Mouse (Mus musculus): ENCODE results near the gene Itpa. TPM values are rescaled to one million over a fixed set of nuclear protein-coding genes. Genes with fewer than 3 reads are reported as not detected.
"Not testable (repeated sequence)": the region's sequence is repeated elsewhere in the genome, so short reads cannot be mapped to it uniquely, and the experiment has no call there.

Itpa gene
- total RNA-seq (2017), result 21.7 and 23.4 TPM in 2 replicates

GRCm38 (mm10) chr2:130667559-130667958 is at the start of gene Itpa:
Gene Itpa (plus strand): TSS chr2:130667610.
- ATAC-seq (ENCODE audit: extremely low read depth, insufficient number of reproducible peaks, low FRiP score, poor library complexity, severe bottlenecking), result peak; percentile 90

DNA sequence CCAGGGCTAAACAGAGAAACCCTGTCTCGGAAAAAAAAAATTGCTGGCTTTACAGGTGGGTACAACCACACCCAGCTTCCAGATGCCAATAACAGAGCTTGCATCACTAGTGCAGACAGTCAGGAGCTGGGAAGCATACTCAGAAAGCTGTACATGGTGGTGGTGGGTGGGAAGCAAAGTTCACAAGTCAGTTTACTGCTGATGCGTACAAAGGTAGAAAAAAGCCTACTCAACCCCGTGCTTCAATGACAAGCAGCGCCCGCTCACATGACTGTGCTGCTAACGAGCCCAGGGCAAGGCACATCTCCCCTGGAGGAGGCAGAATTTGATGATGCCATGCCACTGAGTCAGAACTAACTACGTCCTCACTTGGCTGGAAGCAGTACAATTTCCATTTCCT is 48.4 kb upstream of the Itpa start:
- no peak for ATAC-seq (ENCODE audit: extremely low read depth, insufficient number of reproducible peaks, low FRiP score, poor library complexity, severe bottlenecking)

DNA sequence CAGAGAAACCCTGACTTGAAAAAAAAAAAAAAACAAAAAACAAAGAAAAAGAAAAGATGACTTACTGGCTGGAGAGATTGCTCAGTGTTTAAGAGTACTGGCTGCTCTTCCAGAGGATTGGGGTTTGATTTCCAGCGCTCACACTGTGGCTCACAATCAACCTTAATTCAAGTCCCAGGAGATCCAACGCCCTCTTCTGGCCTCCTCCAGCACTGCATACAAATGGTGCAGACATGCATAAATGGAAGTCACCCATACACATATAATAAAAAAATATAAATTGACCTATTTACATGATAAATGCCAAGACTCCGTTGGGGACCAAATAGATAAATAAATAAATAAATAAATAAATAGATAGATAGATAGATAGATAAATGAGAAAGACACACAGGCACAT is 39.0 kb upstream of the Itpa start:
- no peak for ATAC-seq (ENCODE audit: extremely low read depth, insufficient number of reproducible peaks, low FRiP score, poor library complexity, severe bottlenecking)

DNA sequence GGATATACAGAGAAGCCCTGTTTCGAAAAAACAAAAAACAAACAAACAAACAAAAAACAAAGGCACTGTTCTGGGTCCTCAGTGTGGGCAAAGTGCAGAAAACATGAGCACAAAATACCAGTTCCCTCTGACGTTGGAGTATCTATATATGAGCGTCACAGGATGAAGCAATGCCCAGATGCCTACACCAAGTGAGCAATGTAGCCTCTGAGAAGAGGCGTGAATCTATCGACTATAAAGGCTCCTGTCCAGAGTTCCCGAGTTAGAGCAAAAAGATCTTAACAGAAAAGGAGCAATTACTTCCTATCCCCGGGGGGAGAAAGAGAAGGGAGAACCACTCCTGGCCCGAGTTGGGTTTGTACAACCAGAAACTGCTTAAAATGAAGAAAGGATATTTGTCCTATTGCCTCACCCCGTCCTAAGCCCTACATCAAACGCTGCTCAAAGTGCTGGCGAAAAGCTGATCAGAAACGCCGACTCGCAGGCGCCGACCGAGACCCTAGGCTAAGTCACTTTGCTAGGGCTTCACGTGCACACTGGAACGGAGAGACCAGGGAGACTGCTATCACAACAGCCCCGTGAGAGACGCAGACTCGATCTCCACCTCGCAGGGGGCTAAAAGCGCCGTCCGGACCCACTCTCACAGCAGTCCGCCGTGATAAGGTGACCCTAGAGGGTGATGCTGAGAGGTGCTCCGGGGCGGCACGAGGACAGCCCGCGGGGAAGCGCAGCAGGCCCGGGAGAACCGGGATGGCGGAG is 38.2 kb upstream of the Itpa start:
- ATAC-seq (ENCODE audit: extremely low read depth, insufficient number of reproducible peaks, low FRiP score, poor library complexity, severe bottlenecking), result no peak

GRCm38 (mm10) chr2:130629839-130630203 is 37.6 kb upstream of the Itpa start, which contains the start of the genes Fastkd5 and Ubox5:
Gene Fastkd5 (minus strand): TSS chr2:130630027.
Gene Ubox5 (minus strand): TSS chr2:130630038.
- ATAC-seq (ENCODE audit: extremely low read depth, insufficient number of reproducible peaks, low FRiP score, poor library complexity, severe bottlenecking), result peak; percentile 80

DNA sequence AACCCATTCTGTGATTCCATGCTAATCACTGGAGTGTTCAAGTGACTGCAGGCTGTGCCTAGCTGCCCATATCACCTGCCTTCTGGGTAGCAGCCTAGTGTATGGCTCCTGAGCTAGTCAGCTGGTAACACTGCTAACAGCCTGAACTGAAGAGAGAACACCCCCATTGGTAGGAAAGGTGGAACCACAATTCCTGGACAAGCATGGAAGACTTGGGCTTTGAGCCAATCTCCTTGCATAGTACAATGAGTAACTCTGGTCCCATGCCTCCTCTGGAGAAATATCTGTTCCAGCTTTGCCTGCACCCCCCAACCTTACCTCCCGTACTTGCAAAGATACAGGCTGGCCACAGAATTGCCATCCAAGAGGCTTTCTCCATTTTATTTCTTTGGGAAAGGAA is 35.0 kb upstream of the Itpa start:
- ATAC-seq (ENCODE audit: extremely low read depth, insufficient number of reproducible peaks, low FRiP score, poor library complexity, severe bottlenecking), result no peak

GRCm38 (mm10) chr2:130632887-130633675 is 34.3 kb upstream of the Itpa start:
- ATAC-seq (ENCODE audit: extremely low read depth, insufficient number of reproducible peaks, low FRiP score, poor library complexity, severe bottlenecking), result no peak

- no peak for ATAC-seq (ENCODE audit: extremely low read depth, insufficient number of reproducible peaks, low FRiP score, poor library complexity, severe bottlenecking)
Measured at GRCm38 (mm10) chr2:130634006-130634738, 33.2 kb upstream of the Itpa start.

DNA sequence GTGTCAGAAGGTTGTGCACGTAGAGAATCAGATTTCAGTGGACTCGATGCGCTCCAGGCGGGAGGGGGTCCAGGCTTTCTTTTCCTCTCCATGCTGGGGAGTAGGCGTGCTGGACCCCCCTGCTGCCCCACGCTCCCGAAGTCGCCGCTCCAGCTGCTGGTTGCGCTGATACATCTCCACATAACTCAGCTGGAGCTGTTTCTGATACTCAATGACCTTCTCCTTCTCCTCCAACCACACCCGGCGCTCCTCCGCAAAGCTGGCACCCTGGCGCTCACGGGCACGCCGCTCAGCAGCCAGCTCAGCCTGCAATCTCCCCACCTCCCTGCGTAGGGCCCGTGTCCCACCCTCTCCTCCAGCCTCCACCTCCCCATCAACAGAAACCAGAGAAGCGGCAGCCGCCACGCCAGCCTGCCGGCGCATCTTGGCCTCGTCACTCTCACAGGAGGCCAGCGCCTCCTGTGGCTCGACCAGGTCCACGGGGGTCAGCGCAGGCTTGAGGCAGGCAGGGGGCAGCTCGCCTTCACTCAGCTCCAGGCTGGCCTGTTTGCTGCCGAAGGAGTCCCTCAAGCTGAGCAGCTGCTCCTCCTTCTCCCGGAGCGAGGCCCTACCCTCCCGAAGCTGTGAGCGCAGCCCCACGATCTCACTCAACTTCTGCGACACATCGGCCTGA is 32.5 kb upstream of the Itpa start:
- peak; percentile 10; the same call in 1 of the 2 replicates for ATAC-seq (ENCODE audit: extremely low read depth, insufficient number of reproducible peaks, low FRiP score, poor library complexity, severe bottlenecking)

DNA sequence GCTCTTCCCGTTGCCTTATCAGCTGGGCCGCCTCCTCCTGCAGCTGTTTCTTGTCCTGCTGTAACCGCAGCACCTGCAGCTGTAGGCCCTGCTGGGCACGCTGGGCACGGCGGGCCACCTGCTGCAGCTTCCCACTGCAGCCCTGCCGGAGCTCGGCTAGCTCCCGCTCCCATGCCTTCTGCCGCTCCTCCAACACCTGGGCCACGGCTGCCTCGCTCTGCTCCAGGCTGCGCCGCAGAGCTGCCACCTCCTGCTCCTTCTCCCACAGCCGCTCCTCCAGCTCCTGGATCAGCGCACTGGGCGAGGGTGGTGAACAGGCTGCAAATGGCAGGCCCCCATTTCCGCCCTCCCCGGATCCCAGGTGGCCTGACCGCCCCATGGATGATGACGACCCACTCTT is 31.6 kb upstream of the Itpa start:
- no peak for ATAC-seq (ENCODE audit: extremely low read depth, insufficient number of reproducible peaks, low FRiP score, poor library complexity, severe bottlenecking)

GRCm38 (mm10) chr2:130638101-130638611 is 29.3 kb upstream of the Itpa start:
- no peak for ATAC-seq (ENCODE audit: extremely low read depth, insufficient number of reproducible peaks, low FRiP score, poor library complexity, severe bottlenecking)

DNA sequence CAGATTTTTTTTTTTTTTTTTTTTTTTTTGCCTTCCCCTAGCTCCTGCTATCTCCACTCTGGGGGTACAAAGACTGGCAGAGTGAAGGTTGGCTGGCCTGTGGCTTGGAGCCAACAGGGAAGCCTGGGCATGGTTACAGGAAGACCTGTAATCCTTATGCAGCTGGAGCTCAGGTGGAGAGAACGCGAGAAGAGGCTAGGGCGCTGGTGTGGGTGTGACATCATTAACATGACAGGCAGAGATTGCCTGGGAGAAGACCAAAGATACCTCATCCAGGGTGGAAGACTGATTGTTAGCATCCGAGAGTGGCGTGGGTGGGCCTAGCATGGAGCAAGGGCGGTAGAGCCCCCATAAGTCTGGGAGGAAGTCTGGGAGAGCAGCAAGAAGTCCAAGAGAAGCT is 28.1 kb upstream of the Itpa start:
- no peak for ATAC-seq (ENCODE audit: extremely low read depth, insufficient number of reproducible peaks, low FRiP score, poor library complexity, severe bottlenecking)

- no peak for ATAC-seq (ENCODE audit: extremely low read depth, insufficient number of reproducible peaks, low FRiP score, poor library complexity, severe bottlenecking)
Measured at GRCm38 (mm10) chr2:130641351-130642025, 25.9 kb upstream of the Itpa start.

GRCm38 (mm10) chr2:130642197-130642660 is 25.2 kb upstream of the Itpa start:
- no peak for ATAC-seq (ENCODE audit: extremely low read depth, insufficient number of reproducible peaks, low FRiP score, poor library complexity, severe bottlenecking)

DNA sequence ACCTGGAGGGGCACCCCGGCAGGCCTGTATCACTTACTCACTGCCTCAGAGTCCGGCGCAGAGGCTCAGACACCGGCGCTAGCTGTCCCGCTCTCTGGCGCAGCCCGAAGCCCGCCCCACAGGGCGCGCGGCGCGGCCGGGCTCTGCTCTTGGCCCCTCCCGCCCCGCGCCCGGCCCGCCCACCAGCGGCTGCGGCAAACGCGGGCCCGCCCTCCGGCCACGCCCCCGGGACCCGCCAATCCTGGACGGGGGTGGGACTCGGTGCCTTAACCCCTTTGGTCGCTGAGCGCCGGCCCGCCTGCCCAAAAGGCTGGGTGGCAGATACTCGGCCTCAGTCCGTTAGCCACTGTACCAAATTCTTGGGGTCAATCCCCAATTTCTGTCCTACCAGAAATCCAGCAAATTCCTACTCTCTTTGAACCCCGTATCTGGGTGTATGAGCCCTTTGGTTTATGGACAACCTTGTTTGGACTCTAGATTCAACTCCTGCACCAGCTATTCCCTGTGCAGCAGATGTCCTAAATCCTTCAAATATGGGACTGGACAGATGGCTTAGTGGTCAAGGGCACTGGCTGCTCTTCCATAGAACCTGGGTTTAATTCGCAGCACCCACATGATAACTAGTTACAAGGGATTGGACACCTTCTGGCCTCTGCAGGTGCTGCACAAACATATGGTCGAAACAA is 24.6 kb upstream of the Itpa start, which contains the start of gene Lzts3:
TSS of gene Lzts3 (minus strand) at position 120 of the 686 bp plus-strand sequence.
- ATAC-seq (ENCODE audit: extremely low read depth, insufficient number of reproducible peaks, low FRiP score, poor library complexity, severe bottlenecking), result peak; percentile 60

DNA sequence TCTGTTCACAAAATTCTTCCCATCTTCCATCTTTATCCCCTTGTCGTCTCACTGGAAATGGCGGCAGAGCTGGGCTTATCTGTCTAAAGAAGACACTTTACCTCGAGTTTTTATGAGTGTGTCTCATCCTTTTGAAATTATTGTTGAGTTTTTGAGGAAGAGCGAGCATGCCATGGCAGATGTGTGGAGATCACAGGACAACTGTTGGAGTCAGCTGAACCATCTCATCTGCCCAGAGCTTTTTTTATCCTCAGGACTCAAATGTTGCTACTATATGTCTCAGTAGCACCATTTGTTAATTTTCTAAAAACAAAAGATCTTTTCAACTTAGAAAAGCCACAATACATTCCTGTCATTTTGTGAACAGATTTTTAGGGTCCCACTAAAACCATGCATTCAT is 22.2 kb upstream of the Itpa start:
- ATAC-seq (ENCODE audit: extremely low read depth, insufficient number of reproducible peaks, low FRiP score, poor library complexity, severe bottlenecking), result no peak

DNA sequence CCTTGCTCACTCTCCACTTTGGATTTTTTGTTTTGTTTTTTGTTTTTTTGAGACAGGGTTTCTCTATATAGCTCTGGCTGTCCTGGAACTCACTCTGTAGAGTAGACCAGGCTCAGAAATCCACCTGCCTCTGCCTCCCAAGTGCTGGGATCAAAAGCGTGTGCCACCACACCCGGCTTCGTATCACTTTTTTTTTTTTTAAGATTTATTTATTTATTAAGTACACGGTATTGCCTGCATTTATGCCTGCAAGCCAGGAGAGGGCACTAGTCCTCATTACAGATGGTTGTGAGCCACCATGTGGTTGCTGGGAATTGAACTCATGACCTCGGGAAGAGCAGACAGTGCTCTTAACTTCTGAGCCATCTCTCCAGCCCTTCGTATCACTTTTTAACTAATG is 18.4 kb upstream of the Itpa start:
- ATAC-seq (ENCODE audit: extremely low read depth, insufficient number of reproducible peaks, low FRiP score, poor library complexity, severe bottlenecking), result not testable (repeated sequence)

- no peak for ATAC-seq (ENCODE audit: extremely low read depth, insufficient number of reproducible peaks, low FRiP score, poor library complexity, severe bottlenecking)
Measured at GRCm38 (mm10) chr2:130653303-130653702, 14.1 kb upstream of the Itpa start.
